Mouse (Mus musculus): ENCODE results near the gene Arhgap1.
A peak's percentile ranks its signal among the peaks of the same experiment; 100 is the strongest.

Gene Arhgap1

DNA sequence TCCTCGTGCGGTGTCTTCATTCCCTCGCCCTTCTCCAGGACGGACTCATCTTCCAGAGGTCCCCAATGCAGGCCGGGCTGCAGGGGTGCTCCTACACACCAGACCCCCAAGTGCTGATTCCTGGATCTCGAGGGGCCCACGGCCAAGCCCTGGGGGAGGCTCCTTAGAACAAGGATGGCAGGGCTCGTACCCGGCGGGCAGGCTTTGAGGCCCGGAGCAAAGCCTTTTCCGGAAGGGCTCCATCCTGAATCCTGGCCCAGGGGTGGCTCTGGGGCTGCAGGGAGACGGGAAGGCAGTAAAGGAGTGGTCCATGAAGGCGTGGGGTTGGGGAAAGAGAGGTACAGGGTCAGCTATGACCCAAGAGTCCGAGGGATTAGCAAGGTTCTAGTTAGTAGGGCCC lies 508 bp upstream of the Arhgap1 start:
- DNase-seq (ENCODE audit: low spot score in 2 of 2): no peak

DNA sequence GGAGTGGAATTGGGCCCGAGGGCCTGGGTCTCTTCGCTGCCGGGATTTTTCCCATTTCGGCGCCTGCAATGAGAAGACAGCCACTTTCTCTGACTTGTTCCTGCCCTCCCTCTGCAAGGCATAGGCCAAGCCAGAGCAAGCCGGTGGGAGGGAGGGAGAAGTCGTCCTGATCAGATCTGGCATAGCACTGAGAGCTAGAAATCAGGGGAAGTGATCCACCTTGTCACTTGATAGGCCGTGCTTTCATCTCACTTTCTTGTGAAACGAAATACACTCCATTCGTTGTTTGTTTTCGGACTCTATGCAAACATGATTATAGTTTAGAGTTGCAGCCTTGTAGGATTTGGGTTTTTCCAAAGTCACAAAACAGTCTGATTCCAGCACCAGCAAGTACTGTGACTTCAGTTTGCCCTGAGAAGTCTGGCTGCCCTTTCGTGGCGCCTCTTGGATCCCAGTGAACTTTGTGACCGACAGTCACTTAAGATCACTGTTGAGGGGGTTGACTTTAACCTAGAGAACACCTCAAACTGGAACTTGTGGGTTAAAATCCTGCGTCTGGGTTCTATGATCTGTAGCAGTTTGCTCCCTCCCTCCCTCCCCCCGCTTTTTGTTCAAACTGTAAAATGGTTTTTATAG lies 818 bp downstream of the Arhgap1 start:
- no peak for DNase-seq (ENCODE audit: low spot score in 2 of 2)

DNA sequence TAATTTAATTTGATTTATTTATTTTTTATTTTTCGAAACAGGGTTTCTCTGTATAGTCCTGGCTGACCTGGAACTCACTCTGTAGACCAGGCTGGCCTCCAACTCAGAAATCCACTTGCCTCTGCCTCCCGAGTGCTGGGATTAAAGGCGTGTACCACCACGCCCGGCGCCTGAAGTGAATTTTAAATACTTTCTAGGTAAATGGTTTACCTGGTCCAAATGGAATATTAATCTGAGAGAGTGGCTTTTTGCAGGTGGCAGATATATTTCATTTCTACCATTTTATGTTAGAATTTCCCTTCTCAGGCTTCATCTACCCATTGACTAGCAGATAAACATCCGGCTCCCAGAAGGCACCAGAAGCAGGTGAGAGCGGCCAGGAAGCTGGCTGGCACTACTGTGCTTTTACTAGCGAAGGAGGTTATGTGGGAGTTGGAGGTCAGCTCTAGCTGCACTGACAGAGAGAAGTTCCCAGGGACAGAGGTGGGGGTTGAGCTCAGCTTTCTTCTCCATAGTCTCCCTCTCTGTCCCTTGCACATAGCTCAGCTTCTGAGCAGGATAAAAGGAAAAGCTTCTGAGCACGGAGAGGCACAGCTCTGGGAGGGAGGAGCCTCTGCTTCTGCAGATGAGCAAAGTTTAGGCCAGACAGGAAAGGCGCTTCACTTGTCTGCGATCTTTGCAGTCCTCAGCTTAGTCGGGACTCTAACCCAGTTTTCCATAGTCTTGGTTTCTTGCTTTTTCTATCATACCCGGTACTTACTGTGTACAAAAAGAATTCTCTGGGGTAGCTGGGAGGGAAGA lies 2.0 kb downstream of the Arhgap1 start:
- no peak for DNase-seq (ENCODE audit: low spot score in 2 of 2)

DNA sequence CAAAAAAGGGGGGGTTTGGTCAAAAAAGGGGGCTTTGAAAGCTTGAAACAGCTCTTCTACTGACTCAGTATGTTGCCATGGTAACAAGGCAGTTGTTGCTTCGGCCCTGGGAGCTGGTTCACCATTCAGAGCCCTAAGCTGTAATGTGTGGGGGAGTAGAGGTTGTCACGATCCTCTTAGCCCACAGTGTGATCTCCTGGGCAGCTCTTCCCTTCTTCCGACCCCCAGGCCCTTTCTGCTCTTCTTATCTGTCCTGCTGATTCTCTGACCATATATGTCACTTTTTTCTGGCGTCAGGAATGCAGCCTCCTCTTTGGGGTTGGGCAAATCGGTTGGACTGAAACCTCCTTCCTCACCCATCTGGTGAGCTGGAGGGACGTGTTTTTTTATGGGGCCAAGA lies 3.2 kb downstream of the Arhgap1 start:
- DNase-seq (ENCODE audit: low spot score in 2 of 2): peak; percentile 40 to 63

- no peak for DNase-seq (ENCODE audit: low spot score in 2 of 2)
Observed at GRCm38 (mm10) chr2:91655388-91655787, 5.7 kb downstream of the Arhgap1 start.

DNA sequence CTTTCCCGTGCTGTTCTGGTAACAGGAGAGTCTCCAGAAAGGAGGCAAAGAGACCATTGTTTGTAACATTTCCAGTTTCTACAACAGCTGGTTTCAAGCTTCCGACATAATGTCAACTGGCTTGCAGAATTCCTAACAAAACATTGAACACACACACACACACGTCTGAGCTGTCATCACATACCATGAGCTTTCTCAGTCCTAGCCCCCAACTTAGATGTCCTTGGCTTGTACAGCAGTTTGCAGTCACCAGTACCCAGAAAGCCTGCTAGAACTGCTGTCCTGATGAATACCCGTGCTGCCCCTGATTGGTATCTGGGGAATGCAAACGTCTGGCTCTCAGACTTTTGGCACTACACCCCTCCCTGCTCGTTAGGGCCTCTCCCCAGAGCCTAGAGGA lies 6.2 kb downstream of the Arhgap1 start:
- no peak for DNase-seq (ENCODE audit: low spot score in 2 of 2)

- no peak for DNase-seq (ENCODE audit: low spot score in 2 of 2)
Observed at GRCm38 (mm10) chr2:91656774-91657173, 7.1 kb downstream of the Arhgap1 start.

- DNase-seq (ENCODE audit: low spot score in 2 of 2): no peak
Observed at GRCm38 (mm10) chr2:91659657-91660056, 10.0 kb downstream of the Arhgap1 start.

- no peak for DNase-seq (ENCODE audit: low spot score in 2 of 2)
Observed at GRCm38 (mm10) chr2:91660981-91661380, 11.3 kb downstream of the Arhgap1 start.

GRCm38 (mm10) chr2:91664780-91665179 lies 15.1 kb downstream of the Arhgap1 start:
- no peak for DNase-seq (ENCODE audit: low spot score in 2 of 2)

GRCm38 (mm10) chr2:91666386-91666910 lies 16.8 kb downstream of the Arhgap1 start:
- no peak for DNase-seq (ENCODE audit: low spot score in 2 of 2)

GRCm38 (mm10) chr2:91667747-91668146 lies 18.1 kb downstream of the Arhgap1 start:
- DNase-seq (ENCODE audit: low spot score in 2 of 2): no peak

DNA sequence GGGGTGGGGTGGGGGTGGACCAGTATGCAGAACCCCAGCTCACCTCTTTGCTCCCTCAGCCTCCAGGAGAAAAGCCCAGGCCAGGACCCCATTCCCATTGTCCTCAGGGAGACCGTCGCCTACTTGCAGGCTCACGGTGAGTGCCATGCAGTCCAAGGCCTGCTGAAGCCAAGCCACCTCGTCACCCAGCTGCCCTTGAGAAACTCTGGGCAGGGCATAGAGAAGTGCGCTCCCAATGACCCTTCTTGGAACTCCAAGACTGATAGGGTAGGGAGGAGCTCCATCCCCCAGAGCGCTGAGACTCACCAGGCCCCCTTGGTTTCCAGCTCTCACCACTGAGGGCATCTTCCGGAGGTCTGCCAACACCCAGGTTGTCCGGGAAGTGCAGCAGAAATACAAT lies 19.7 kb downstream of the Arhgap1 start:
- no peak for DNase-seq (ENCODE audit: low spot score in 2 of 2)

- DNase-seq (ENCODE audit: low spot score in 2 of 2): no peak
Observed at GRCm38 (mm10) chr2:91670038-91670437, 20.4 kb downstream of the Arhgap1 start.

DNA sequence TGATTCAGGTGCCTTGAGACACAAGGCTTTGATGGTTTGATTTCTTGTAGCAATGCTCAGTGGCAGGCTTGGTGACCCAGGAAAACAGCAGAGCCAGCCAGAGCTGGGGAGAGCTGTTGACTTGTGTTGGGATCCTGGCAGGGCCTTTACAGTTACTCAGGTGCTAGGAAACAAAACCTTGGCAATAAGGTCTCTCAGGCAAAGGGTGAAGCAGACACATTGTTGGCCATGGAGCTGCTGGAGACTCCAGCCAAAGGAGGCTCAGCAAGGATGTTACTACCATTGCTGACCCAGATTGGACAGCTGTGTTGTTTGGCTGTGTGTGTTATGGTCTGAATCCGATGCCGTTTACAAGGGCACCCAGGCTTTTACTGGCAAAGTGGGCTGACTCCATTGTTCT lies 23.9 kb downstream of the Arhgap1 start:
- no peak for DNase-seq (ENCODE audit: low spot score in 2 of 2)

- DNase-seq (ENCODE audit: low spot score in 2 of 2): peak; percentile 53 to 54
Observed at GRCm38 (mm10) chr2:91674895-91675294, 25.2 kb downstream of the Arhgap1 start.

GRCm38 (mm10) chr2:91676420-91676819 lies 26.8 kb downstream of the Arhgap1 start:
- DNase-seq (ENCODE audit: low spot score in 2 of 2): no peak

- no peak for DNase-seq (ENCODE audit: low spot score in 2 of 2)
Observed at GRCm38 (mm10) chr2:91676961-91677360, 27.3 kb downstream of the Arhgap1 start.

GRCm38 (mm10) chr2:91682850-91683249 lies 33.2 kb downstream of the Arhgap1 start:
- peak; percentile 60 to 81 for DNase-seq (ENCODE audit: low spot score in 2 of 2)

GRCm38 (mm10) chr2:91683919-91684318 lies 34.3 kb downstream of the Arhgap1 start:
- no peak for DNase-seq (ENCODE audit: low spot score in 2 of 2)

DNA sequence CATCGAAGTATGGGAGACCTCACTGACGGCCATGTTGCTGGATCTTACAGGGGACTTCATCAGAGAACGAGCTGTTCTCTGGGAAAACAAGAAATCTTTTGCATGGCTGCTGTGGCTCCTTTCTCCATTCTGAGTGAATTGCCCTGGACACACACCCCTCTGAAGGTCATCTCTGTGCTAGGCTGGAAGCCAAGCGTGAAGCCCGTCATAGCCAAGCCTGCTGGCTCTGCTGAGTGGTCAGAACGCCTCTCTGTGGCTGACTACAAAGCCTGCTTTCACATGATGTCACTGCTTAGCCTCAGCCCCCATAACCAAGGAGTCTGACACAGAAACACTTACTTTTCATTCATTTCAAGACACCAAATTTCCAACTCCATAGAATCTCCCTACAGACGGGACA lies 39.8 kb downstream of the Arhgap1 start:
- DNase-seq (ENCODE audit: low spot score in 2 of 2): peak in 1 of 2 experiments; percentile 38

GRCm38 (mm10) chr2:91695436-91696224 lies 46.0 kb downstream of the Arhgap1 start:
- DNase-seq (ENCODE audit: low spot score in 2 of 2): peak; percentile 48 to 50
